Mouse (Mus musculus): ENCODE data around the gene Ltb4r1. TPM values are rescaled to one million over a fixed set of nuclear protein-coding genes. Genes with fewer than 3 reads are reported as not detected.
A peak's percentile ranks its signal among the peaks of the same experiment; 100 is the strongest.

The Ltb4r1 gene
- polyA plus RNA-seq, 1 experiment from 2014 or later: 0.71 TPM

DNA sequence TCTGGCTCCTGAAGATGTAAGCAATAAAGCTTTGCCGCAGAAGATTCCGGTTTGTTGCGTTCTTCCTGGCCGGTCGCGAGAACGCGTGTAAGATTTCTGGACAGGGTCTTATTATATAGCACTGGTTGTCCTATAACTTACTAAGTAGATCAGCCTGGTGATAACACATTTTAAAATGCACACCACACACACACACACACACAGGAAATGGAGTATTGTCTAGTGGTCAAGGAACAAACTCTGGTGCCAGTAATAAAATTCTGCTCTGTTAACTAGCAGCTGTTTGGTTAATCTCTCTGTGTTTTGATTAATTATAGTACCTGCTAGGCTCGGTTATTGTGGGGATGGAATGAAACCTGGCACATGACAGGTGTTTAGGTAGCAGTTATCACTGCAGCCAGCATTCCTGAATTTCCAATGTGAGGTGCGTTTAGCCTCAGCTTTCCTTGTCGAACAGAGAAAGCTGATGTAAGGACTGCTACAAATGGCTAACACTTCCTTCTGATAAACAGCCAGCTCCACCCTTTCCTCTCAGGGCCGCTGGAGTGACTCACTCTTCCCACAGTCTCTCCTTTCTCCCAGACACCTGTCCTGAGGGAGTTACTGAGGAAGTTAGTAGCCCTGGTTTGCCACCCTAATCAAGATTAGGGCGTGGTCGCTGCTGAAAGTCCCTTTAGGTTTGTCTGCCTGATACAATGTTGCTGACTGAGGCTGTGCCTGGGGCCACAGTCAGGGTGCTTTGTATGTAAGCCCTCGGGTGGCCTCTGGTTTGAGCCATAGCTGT, 29.8 kb downstream of the Ltb4r1 start:
- no peak for TF ChIP-seq CTCF (IDR thresholded peaks at IDR 0.05; ENCODE audit: low read depth)
- no peak for DNase-seq (ENCODE audit: low spot score)
- peak overlapping the region; percentile 60 for H3K27ac ChIP-seq
- no peaks in the 10 kb centered on the region for H3K27me3 ChIP-seq (ENCODE audit: insufficient read depth, low read length)
- H3K4me2 ChIP-seq (ENCODE audit: low read length): no peak overlapping the region
- H3K9ac ChIP-seq (ENCODE audit: low read depth, low read length): no peak overlapping the region
- H3K9me3 ChIP-seq (replicated peaks; ENCODE audit: low read length): no peaks in the 10 kb centered on the region
- no peak for ATAC-seq (replicated peaks; ENCODE audit: low FRiP score, low read depth)
- H3K4me1 ChIP-seq (replicated peaks; ENCODE audit: insufficient read depth, low read length): no peaks in the 10 kb centered on the region
- WGBS: 68% methylated on average over 15 of the region's 15 CpGs
- H3K4me3 ChIP-seq (replicated peaks; ENCODE audit: low read depth, low read length): no peak overlapping the region
- H3K36me3 ChIP-seq (ENCODE audit: insufficient read depth, low read length): no peaks in the 10 kb centered on the region

DNA sequence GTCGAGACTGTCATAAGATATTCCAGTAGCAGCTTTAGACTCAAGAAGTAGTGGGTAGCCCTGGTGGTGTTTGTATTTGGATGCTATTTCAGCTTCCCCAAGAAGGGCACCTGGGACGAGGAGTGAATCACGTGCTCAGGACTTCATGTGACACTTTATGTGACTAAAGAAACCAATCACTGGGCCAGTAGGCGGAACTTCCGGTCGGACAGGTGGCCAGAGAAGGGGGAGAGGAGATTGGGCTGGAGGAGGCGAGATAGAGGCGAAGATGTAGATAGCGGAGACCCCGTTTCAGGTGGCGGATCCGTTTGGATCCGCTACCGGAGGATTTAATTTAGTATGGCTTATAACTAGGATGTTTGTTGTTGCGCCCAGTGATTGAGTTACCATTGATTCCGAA, 49.1 kb downstream of the Ltb4r1 start:
- no peak for TF ChIP-seq CTCF (IDR thresholded peaks at IDR 0.05; ENCODE audit: low read depth)
- WGBS: 20% methylated on average over 16 of the region's 16 CpGs
- no peak overlapping the region for H3K9ac ChIP-seq (ENCODE audit: low read depth, low read length)
- H3K4me3 ChIP-seq (replicated peaks; ENCODE audit: low read depth, low read length): peak overlapping the region; percentile 40
- DNase-seq (ENCODE audit: low spot score) (peak; percentile 76), ATAC-seq (replicated peaks; ENCODE audit: low FRiP score, low read depth) (peak; percentile 71)
- H3K4me1 ChIP-seq (replicated peaks; ENCODE audit: insufficient read depth, low read length): no peaks in the 10 kb centered on the region
- H3K4me2 ChIP-seq (ENCODE audit: low read length): peak overlapping the region; percentile 71
- no peaks in the 10 kb centered on the region for H3K36me3 ChIP-seq (ENCODE audit: insufficient read depth, low read length)
- no peaks in the 10 kb centered on the region for H3K9me3 ChIP-seq (replicated peaks; ENCODE audit: low read length)
- H3K27ac ChIP-seq: no peak overlapping the region
- no peaks in the 10 kb centered on the region for H3K27me3 ChIP-seq (ENCODE audit: insufficient read depth, low read length)

DNA sequence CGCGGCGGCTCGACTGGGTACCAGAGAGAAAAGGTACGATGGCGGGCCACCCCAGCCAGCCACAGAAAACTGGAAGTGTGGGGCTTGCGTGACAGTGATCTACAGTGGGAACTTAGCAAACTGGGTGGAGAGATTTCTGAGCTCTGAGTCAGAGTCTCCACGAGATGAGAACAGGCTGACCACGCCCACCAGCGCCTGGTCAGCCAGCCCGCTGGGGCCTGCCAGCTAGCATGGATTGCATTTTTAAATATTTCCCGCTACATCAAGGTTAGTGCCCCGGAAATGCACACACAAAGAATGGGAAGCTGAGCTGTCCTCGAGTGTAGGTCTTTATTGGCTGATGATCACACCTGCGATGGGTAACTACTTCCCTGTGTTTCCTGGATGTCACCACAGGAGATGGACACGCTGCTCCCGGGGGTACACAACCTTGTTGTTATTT, 49.6 kb downstream of the Ltb4r1 start:
- Histone ChIP-seq H3K27ac (no peak overlapping the region), H3K9ac (ENCODE audit: low read depth, low read length) (no peak overlapping the region), H3K9me3 (replicated peaks; ENCODE audit: low read length) (no peaks in the 10 kb centered on the region), H3K4me2 (ENCODE audit: low read length) (peak overlapping the region; percentile 71), H3K4me1 (replicated peaks; ENCODE audit: insufficient read depth, low read length) (no peaks in the 10 kb centered on the region), H3K4me3 (replicated peaks; ENCODE audit: low read depth, low read length) (peak overlapping the region; percentile 40), H3K36me3 (ENCODE audit: insufficient read depth, low read length) (no peaks in the 10 kb centered on the region), H3K27me3 (ENCODE audit: insufficient read depth, low read length) (no peaks in the 10 kb centered on the region)
- ATAC-seq (replicated peaks; ENCODE audit: low FRiP score, low read depth): peak; percentile 69
- 25% methylated on average over 17 of the region's 17 CpGs for WGBS
- no peak for TF ChIP-seq CTCF (IDR thresholded peaks at IDR 0.05; ENCODE audit: low read depth)
- peak; percentile 77 for DNase-seq (ENCODE audit: low spot score)

Other genes starting within 250 kb of the Ltb4r1 start
- not detected in 2 replicates for gene Nrl, start 241.0 kb upstream of the Ltb4r1 start, polyA plus RNA-seq (2015; fragmentation: Nextera tagmentation; extraction: Ambion mirVana)
- gene Pck2, start 225.7 kb upstream of the Ltb4r1 start, polyA plus RNA-seq (2015; fragmentation: Nextera tagmentation; extraction: Ambion mirVana): 38.2 and 42.2 TPM in 2 replicates
- 109 and 116 TPM in 2 replicates for gene Dcaf11, start 206.0 kb upstream of the Ltb4r1 start, polyA plus RNA-seq (2015; fragmentation: Nextera tagmentation; extraction: Ambion mirVana)
- gene A730061H03Rik, start 205.6 kb upstream of the Ltb4r1 start, polyA plus RNA-seq (2015; fragmentation: Nextera tagmentation; extraction: Ambion mirVana): 1.7 and 2.2 TPM in 2 replicates
- 13.0 and 13.3 TPM in 2 replicates for gene Fitm1, start 190.3 kb upstream of the Ltb4r1 start, polyA plus RNA-seq (2015; fragmentation: Nextera tagmentation; extraction: Ambion mirVana)
- gene Psme1, start 187.8 kb upstream of the Ltb4r1 start, polyA plus RNA-seq (2015; fragmentation: Nextera tagmentation; extraction: Ambion mirVana): 179 and 181 TPM in 2 replicates
- 14.3 and 16.6 TPM in 2 replicates for gene Emc9, start 180.7 kb upstream of the Ltb4r1 start, polyA plus RNA-seq (2015; fragmentation: Nextera tagmentation; extraction: Ambion mirVana)
- gene Psme2, start 174.8 kb upstream of the Ltb4r1 start, polyA plus RNA-seq (2015; fragmentation: Nextera tagmentation; extraction: Ambion mirVana): 281 and 286 TPM in 2 replicates
- 17.9 TPM in 2 replicates for gene Rnf31, start 174.3 kb upstream of the Ltb4r1 start, polyA plus RNA-seq (2015; fragmentation: Nextera tagmentation; extraction: Ambion mirVana)
- 24.2 and 27.4 TPM in 2 replicates for gene Irf9, start 162.4 kb upstream of the Ltb4r1 start, polyA plus RNA-seq (2015; fragmentation: Nextera tagmentation; extraction: Ambion mirVana)
- 12.7 and 14.9 TPM in 2 replicates for gene Rec8, start 147.9 kb upstream of the Ltb4r1 start, polyA plus RNA-seq (2015; fragmentation: Nextera tagmentation; extraction: Ambion mirVana)
- 58.5 and 68.7 TPM in 2 replicates for gene Ipo4, start 130.0 kb upstream of the Ltb4r1 start, polyA plus RNA-seq (2015; fragmentation: Nextera tagmentation; extraction: Ambion mirVana)
- 1.8 and 3.0 TPM in 2 replicates for gene Gm49378, start 128.1 kb upstream of the Ltb4r1 start, polyA plus RNA-seq (2015; fragmentation: Nextera tagmentation; extraction: Ambion mirVana)
- 108 and 118 TPM in 2 replicates for gene Tm9sf1, start 122.2 kb upstream of the Ltb4r1 start, polyA plus RNA-seq (2015; fragmentation: Nextera tagmentation; extraction: Ambion mirVana)
- 0.47 and 1.1 TPM in 2 replicates for gene Tssk4, start 115.8 kb upstream of the Ltb4r1 start, polyA plus RNA-seq (2015; fragmentation: Nextera tagmentation; extraction: Ambion mirVana)
- gene Mdp1, start 105.5 kb upstream of the Ltb4r1 start, polyA plus RNA-seq (2015; fragmentation: Nextera tagmentation; extraction: Ambion mirVana): 48.8 and 56.0 TPM in 2 replicates
- 48.2 and 49.7 TPM in 2 replicates for gene Gmpr2, start 94.0 kb upstream of the Ltb4r1 start, polyA plus RNA-seq (2015; fragmentation: Nextera tagmentation; extraction: Ambion mirVana)
- 508 and 548 TPM in 2 replicates for gene Nedd8, start 93.8 kb upstream of the Ltb4r1 start, polyA plus RNA-seq (2015; fragmentation: Nextera tagmentation; extraction: Ambion mirVana)
- gene Tinf2, start 84.1 kb upstream of the Ltb4r1 start, polyA plus RNA-seq (2015; fragmentation: Nextera tagmentation; extraction: Ambion mirVana): 24.6 and 29.0 TPM in 2 replicates
- gene Tgm1, start 52.0 kb upstream of the Ltb4r1 start, polyA plus RNA-seq (2015; fragmentation: Nextera tagmentation; extraction: Ambion mirVana): 5.9 and 7.6 TPM in 2 replicates
- 39.9 and 43.2 TPM in 2 replicates for gene Rabggta, start 43.7 kb upstream of the Ltb4r1 start, polyA plus RNA-seq (2015; fragmentation: Nextera tagmentation; extraction: Ambion mirVana)
- 122 and 127 TPM in 2 replicates for gene Dhrs1, start 20.3 kb upstream of the Ltb4r1 start, polyA plus RNA-seq (2015; fragmentation: Nextera tagmentation; extraction: Ambion mirVana)
- gene Nop9, start 20.3 kb upstream of the Ltb4r1 start, polyA plus RNA-seq (2015; fragmentation: Nextera tagmentation; extraction: Ambion mirVana): 26.2 and 26.5 TPM in 2 replicates
- gene Cideb, start 7.5 kb upstream of the Ltb4r1 start, polyA plus RNA-seq (2015; fragmentation: Nextera tagmentation; extraction: Ambion mirVana): 50.0 and 51.0 TPM in 2 replicates
- gene Ltb4r2, start 4.5 kb upstream of the Ltb4r1 start, polyA plus RNA-seq (2015; fragmentation: Nextera tagmentation; extraction: Ambion mirVana): 0.68 and 0.75 TPM in 2 replicates
- gene Adcy4, start 18.1 kb downstream of the Ltb4r1 start, polyA plus RNA-seq (2015; fragmentation: Nextera tagmentation; extraction: Ambion mirVana): 10.0 and 10.6 TPM in 2 replicates
- 20.4 and 24.7 TPM in 2 replicates for gene Ripk3, start 22.9 kb downstream of the Ltb4r1 start, polyA plus RNA-seq (2015; fragmentation: Nextera tagmentation; extraction: Ambion mirVana)
- 16.8 and 19.7 TPM in 2 replicates for gene Nfatc4, start 57.2 kb downstream of the Ltb4r1 start, polyA plus RNA-seq (2015; fragmentation: Nextera tagmentation; extraction: Ambion mirVana)
- 8.4 and 8.9 TPM in 2 replicates for gene Nynrin, start 88.0 kb downstream of the Ltb4r1 start, polyA plus RNA-seq (2015; fragmentation: Nextera tagmentation; extraction: Ambion mirVana)
- 0.20 and 0.28 TPM in 2 replicates for gene Cbln3, start 118.4 kb downstream of the Ltb4r1 start, polyA plus RNA-seq (2015; fragmentation: Nextera tagmentation; extraction: Ambion mirVana)
- gene Khnyn, start 119.0 kb downstream of the Ltb4r1 start, polyA plus RNA-seq (2015; fragmentation: Nextera tagmentation; extraction: Ambion mirVana): 8.1 and 9.8 TPM in 2 replicates
- gene Sdr39u1, start 134.3 kb downstream of the Ltb4r1 start, polyA plus RNA-seq (2015; fragmentation: Nextera tagmentation; extraction: Ambion mirVana): 85.3 and 86.0 TPM in 2 replicates
- gene Cma1, start 178.7 kb downstream of the Ltb4r1 start, polyA plus RNA-seq (2015; fragmentation: Nextera tagmentation; extraction: Ambion mirVana): 1.8 and 5.8 TPM in 2 replicates
- gene Cma2, start 185.0 kb downstream of the Ltb4r1 start, polyA plus RNA-seq (2015; fragmentation: Nextera tagmentation; extraction: Ambion mirVana): not detected in 2 replicates